Mouse (Mus musculus) heart, embryonic 13.5 days (tissue): Measurements from ENCODE around the gene Sh3gl1. TPM values are rescaled to one million over a fixed set of nuclear protein-coding genes. Genes with fewer than 3 reads are reported as not detected.

Source experiments
- ATAC-seq: fragments of 200-750 bp; cut with Nextera tagmentation; 2 replicates; pipeline ENCODE4 v1.8.0; 2017; ENCODE audit warnings: moderate TSS enrichment; ENCODE audit not compliant: insufficient number of reproducible peaks, low FRiP score, low TSS enrichment; ENCODE audit errors: extremely low read depth
- H3K27ac ChIP-seq: fragments of 300-500 bp; sonication (generic); replicated peaks from 2 replicates; pipeline ENCODE4 v1.5.1; 2015; ENCODE audit warnings: moderate library complexity, mild to moderate bottlenecking, inconsistent platforms
- H3K27me3 ChIP-seq: fragments of 300-500 bp; sonication (generic); replicated peaks from 2 replicates; pipeline ENCODE4 v1.6.1; 2015; ENCODE audit warnings: mild to moderate bottlenecking, inconsistent platforms
- H3K36me3 ChIP-seq: fragments of 300-500 bp; sonication (generic); 2 replicates; pipeline ENCODE4 v1.6.1; 2015; ENCODE audit warnings: mild to moderate bottlenecking, inconsistent platforms
- H3K4me1 ChIP-seq: fragments of 300-500 bp; sonication (generic); 2 replicates; pipeline ENCODE4 v1.6.1; 2015; ENCODE audit warnings: inconsistent platforms
- H3K4me2 ChIP-seq: fragments of 300-500 bp; sonication (generic); 2 replicates; pipeline ENCODE4 v1.6.1; 2015; ENCODE audit warnings: inconsistent platforms, mild to moderate bottlenecking, moderate library complexity
- H3K4me3 ChIP-seq: fragments of 300-500 bp; sonication (generic); 2 replicates; pipeline ENCODE4 v1.5.1; 2015; ENCODE audit warnings: moderate library complexity, mild to moderate bottlenecking, inconsistent platforms
- H3K9ac ChIP-seq: fragments of 300-500 bp; sonication (generic); 2 replicates; pipeline ENCODE4 v1.6.1; 2015; ENCODE audit warnings: inconsistent platforms, mild to moderate bottlenecking, moderate library complexity
- H3K9me3 ChIP-seq: fragments of 300-500 bp; sonication (generic); 2 replicates; pipeline ENCODE4 v1.6.1; 2016; ENCODE audit warnings: inconsistent platforms
- WGBS: fragments of 180-500 bp; shearing (Covaris S2); methylation state at CpG from one replicate; pipeline ENCODE4 v1.1.7; 2015; ENCODE audit warnings: mixed read lengths; 5-methylcytosine and 5-hydroxymethylcytosine counted together
- polyA plus RNA-seq: library from polyadenylated mRNA; unstranded; fragments of >200 nt; fragmentation: Nextera tagmentation; extraction: Ambion mirVana; gene quantifications from 2 replicates; pipeline ENCODE4 v1.2.1, GENCODE M21; 2015

Sh3gl1 gene
- polyA plus RNA-seq, 1 experiment from 2014 or later = 87.6 TPM

- H3K27ac ChIP-seq = peak overlapping the region; percentile 68
- H3K4me1 ChIP-seq = peaks cover 87% of the 10 kb centered on the region
- no peak overlapping the region for H3K4me3 ChIP-seq
- no peak for ATAC-seq
- WGBS = 52% methylated on average over 1 of the region's 1 CpGs
- H3K9ac ChIP-seq = peak overlapping the region; percentile 52; the same call in 1 of the 2 replicates
- no peak overlapping the region for H3K4me2 ChIP-seq
- H3K36me3 ChIP-seq = peaks cover 45% of the 10 kb centered on the region
- H3K9me3 ChIP-seq = no peaks in the 10 kb centered on the region
- no peaks in the 10 kb centered on the region for H3K27me3 ChIP-seq
Measured at GRCm38 (mm10) chr17:56026881-56027280, 9.6 kb downstream of the Sh3gl1 start.

GRCm38 (mm10) chr17:56026303-56026702, 10.1 kb downstream of the Sh3gl1 start:
- Histone ChIP-seq H3K36me3 (peaks cover 43% of the 10 kb centered on the region), H3K27ac (peak overlapping the region; percentile 68), H3K9ac (no peak overlapping the region), H3K27me3 (no peaks in the 10 kb centered on the region), H3K9me3 (no peaks in the 10 kb centered on the region), H3K4me3 (no peak overlapping the region), H3K4me2 (no peak overlapping the region), H3K4me1 (peaks cover 88% of the 10 kb centered on the region)
- ATAC-seq = no peak
- WGBS = 48% methylated on average over 1 of the region's 1 CpGs

- Histone ChIP-seq H3K9ac (peak overlapping the region; percentile 47; the same call in 1 of the 2 replicates), H3K4me2 (no peak overlapping the region), H3K4me3 (no peak overlapping the region), H3K27me3 (no peaks in the 10 kb centered on the region), H3K9me3 (no peaks in the 10 kb centered on the region), H3K36me3 (peaks cover 39% of the 10 kb centered on the region), H3K4me1 (peaks cover 81% of the 10 kb centered on the region), H3K27ac (peak overlapping the region; percentile 68)
- no peak for ATAC-seq
- 34% methylated on average over 5 of the region's 5 CpGs for whole genome bisulfite sequencing
Measured at GRCm38 (mm10) chr17:56024931-56025330, 11.5 kb downstream of the Sh3gl1 start.

DNA sequence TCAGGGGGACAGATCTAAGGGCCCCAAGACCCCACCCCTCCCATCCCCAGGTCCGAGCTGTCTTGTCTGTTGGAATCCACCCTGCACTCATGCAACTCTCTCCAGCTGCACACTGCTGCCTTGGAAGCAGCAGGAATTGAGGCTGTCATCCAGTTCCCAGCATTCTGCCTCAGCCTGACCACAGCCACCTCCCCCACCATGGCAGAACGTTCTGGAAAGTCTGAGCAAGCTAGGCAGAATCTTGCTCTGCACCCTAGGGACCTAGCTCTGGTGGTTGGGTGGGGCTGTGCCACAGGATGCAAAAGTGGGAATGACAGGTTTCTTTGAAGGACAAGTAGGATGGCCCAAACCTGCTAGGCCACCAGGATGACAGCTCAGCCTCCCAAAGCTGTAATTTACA, 12.0 kb downstream of the Sh3gl1 start:
- Histone ChIP-seq H3K27me3 (no peaks in the 10 kb centered on the region), H3K4me3 (no peak overlapping the region), H3K4me2 (no peak overlapping the region), H3K27ac (peak overlapping the region; percentile 68), H3K36me3 (peaks cover 40% of the 10 kb centered on the region), H3K4me1 (peaks cover 81% of the 10 kb centered on the region), H3K9ac (peak overlapping the region; percentile 47; the same call in 1 of the 2 replicates), H3K9me3 (no peaks in the 10 kb centered on the region)
- WGBS = 58% methylated on average over 2 of the region's 2 CpGs
- no peak for ATAC-seq

GRCm38 (mm10) chr17:56023386-56023785, 13.0 kb downstream of the Sh3gl1 start:
- 30% methylated on average over 5 of the region's 5 CpGs for WGBS
- Histone ChIP-seq H3K36me3 (peaks cover 40% of the 10 kb centered on the region), H3K9ac (peak overlapping the region; percentile 48; the same call in 1 of the 2 replicates), H3K27ac (peak overlapping the region; percentile 54), H3K27me3 (no peaks in the 10 kb centered on the region), H3K4me2 (no peak overlapping the region), H3K4me3 (no peak overlapping the region), H3K9me3 (no peaks in the 10 kb centered on the region), H3K4me1 (peaks cover 76% of the 10 kb centered on the region)
- no peak for ATAC-seq

- Histone ChIP-seq H3K27ac (peak overlapping the region; percentile 54; the same call in 1 of the 2 replicates), H3K9ac (no peak overlapping the region), H3K4me1 (peaks cover 72% of the 10 kb centered on the region), H3K9me3 (no peaks in the 10 kb centered on the region), H3K27me3 (no peaks in the 10 kb centered on the region), H3K4me2 (no peak overlapping the region), H3K4me3 (no peak overlapping the region), H3K36me3 (peaks cover 42% of the 10 kb centered on the region)
- 82% methylated on average over 4 of the region's 4 CpGs for WGBS
- no peak for ATAC-seq
Measured at GRCm38 (mm10) chr17:56022989-56023290, 13.5 kb downstream of the Sh3gl1 start.

DNA sequence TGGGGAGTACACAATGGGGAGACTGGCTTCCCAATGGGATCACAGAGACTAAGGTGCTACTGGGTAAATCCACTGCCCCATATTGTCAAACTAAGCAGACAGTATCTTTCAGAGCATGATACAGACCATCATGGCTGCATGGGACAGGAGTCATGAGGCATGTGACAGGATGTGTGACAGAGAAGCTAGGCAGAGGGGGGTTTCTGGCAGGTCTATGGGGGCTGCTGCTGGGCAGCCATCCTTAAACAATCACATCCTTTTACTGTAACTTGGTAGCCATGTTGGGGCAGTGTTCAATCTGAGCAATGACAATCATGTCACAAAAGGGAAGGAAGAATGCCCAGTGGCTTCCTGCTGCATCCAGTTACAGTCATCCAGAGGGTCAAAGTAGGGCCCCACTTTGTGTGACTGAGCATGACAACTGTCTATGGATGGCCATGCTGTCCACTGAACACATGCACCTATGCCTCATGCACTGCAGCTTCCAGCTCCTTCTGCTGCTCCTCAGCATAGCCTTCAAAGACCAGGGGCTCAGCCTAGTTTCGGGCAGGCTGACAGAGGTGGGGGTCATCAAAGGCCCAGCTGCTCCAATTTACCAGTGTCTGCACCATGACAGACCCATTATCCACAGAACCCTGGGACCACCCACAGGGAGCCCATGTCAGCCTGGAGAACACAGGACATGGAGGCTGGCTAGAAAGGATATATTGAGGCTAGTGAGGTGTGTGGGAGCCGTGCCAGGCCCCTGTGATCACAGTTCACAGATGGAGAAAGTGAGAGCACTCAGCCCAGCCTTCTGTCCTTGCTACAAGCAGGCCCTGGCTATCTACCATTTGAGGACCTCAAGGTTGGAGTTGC, 14.1 kb downstream of the Sh3gl1 start:
- Histone ChIP-seq H3K36me3 (peaks cover 48% of the 10 kb centered on the region), H3K4me3 (no peak overlapping the region), H3K4me1 (peaks cover 66% of the 10 kb centered on the region), H3K9me3 (no peaks in the 10 kb centered on the region), H3K27me3 (no peaks in the 10 kb centered on the region), H3K4me2 (no peak overlapping the region), H3K27ac (0 out of 2 replicates have a peak overlapping the region, but pooled peaks have one; percentile 54), H3K9ac (no peak overlapping the region)
- WGBS = 82% methylated on average over 2 of the region's 2 CpGs
- ATAC-seq = no peak

DNA sequence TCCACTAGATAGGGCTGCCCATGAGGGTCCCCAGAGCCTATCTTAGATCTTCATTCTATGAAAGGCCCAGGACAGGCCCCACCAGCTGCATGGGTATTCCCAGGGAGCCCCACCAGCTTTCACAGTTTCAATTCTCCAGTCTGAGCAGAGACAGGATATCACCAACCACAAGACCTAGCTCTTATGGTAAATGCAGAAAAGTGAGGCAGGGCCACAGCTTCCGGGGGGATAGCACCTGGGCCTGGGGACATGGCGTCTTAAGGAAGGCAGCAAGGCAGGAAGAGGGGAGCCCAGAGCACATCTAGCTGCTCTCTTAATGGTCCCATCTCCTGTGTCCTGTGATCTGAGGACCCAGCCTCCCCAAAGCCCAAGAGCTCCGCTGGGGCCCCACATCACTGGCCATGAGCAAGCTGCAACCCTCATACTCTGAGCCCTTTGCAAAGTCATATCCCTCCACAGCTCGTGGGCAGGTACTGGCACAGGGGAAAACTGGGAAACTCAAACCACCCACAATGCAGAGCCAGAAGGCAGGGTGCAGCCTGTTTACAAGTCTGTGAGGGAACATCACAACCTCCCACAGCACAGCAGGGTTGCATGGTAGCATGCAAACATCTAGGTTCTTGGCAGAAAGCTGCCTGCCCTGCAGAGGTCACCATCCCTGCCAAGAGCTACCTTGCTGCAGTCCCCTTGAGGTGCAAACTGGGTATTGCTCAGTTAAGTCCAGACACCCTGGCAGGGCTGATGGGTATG, 15.1 kb downstream of the Sh3gl1 start:
- Histone ChIP-seq H3K4me3 (no peak overlapping the region), H3K4me1 (peaks cover 56% of the 10 kb centered on the region), H3K9me3 (no peaks in the 10 kb centered on the region), H3K36me3 (peaks cover 58% of the 10 kb centered on the region), H3K4me2 (no peak overlapping the region), H3K9ac (no peak overlapping the region), H3K27me3 (no peaks in the 10 kb centered on the region), H3K27ac (no peak overlapping the region)
- ATAC-seq = no peak
- WGBS = 73% methylated on average over 4 of the region's 4 CpGs

DNA sequence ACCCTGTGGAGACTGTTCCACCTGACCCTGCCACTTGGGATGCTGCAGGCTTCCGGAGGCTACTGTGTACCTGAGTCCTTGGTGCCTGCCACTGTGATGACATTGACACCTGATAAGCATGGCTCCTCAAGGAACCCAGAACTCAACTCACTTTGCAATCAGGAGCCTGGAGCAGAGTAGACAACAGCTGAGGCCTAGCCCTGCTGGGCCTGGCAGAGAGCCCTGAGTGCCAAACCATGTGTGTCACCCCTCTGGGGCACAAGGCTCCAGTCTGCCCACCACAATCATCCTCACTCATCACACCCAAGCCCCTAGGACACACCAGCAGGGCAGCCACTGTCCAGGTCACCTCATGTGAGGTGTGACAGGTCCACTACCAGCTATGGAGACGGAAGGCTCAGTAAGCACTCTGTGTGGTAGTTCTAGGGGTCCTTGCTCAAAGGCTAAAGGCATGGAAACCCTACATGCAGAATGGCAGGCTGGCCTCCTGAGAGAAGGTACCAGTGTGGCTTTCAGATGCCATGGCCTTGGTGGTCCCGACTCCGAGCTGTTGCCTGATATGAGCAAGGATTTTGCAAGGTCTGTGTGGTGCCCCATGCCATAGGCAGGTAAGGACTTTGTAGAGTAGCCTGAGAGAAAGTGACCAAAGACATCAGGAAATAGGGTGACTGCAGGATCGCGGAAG, 15.9 kb downstream of the Sh3gl1 start:
- H3K4me2 ChIP-seq = no peak overlapping the region
- H3K9me3 ChIP-seq = no peaks in the 10 kb centered on the region
- no peak overlapping the region for H3K27ac ChIP-seq
- no peak for ATAC-seq
- H3K9ac ChIP-seq = peak overlapping the region; percentile 2; the same call in 1 of the 2 replicates
- H3K4me1 ChIP-seq = peaks cover 48% of the 10 kb centered on the region
- H3K36me3 ChIP-seq = peaks cover 66% of the 10 kb centered on the region
- H3K27me3 ChIP-seq = no peaks in the 10 kb centered on the region
- WGBS = 83% methylated on average over 6 of the region's 6 CpGs
- no peak overlapping the region for H3K4me3 ChIP-seq

DNA sequence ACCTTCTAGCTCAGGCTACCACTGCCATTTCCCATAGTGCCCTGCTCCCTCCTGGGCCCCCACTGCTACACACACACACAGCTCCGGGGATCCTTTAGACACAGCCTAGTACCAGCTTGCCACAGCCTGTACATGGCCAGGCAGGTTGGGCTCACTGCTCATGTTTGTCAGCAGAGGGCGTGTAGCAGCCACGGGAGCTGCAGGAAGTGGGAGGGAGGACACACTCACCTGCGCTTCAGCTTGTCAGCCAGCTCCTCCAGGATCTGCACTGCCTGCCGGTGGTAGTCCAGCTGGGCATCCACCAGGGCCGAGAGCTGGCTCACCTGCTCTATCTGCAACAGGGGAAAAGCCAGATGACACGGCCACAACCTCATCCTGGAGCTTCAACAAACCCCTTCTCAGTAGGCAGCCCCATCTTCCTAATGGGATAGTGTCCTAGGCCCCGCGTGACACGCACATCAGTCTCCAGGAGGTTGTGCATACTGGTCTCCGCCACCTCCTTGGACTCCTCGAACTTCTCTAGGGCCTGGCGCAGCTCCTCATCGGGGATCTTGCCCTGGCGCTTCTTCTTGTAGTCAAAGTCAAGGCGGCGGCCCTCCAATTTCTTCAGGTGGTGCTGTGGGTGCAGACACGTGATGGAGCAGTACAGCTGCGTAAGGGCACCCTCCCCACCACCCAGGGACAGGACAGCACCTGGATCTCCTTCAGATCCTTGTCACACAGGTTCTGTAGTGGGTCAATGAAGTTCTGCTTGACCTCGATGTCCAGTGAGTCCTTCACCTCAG, 17.9 kb downstream of the Sh3gl1 start:
- H3K4me3 ChIP-seq = no peak overlapping the region

More for the DNA sequence above, 17.9 kb downstream of the Sh3gl1 start:
- Histone ChIP-seq H3K4me1 (peaks cover 28% of the 10 kb centered on the region), H3K9me3 (no peaks in the 10 kb centered on the region), H3K4me2 (no peak overlapping the region), H3K27ac (no peak overlapping the region), H3K36me3 (peaks cover 82% of the 10 kb centered on the region), H3K27me3 (no peaks in the 10 kb centered on the region), H3K9ac (no peak overlapping the region)
- 69% methylated on average over 20 of the region's 20 CpGs for WGBS
- ATAC-seq = no peak
